ENCODE assay signal across 13 mouse cellular contexts in the genomic region with DNA sequence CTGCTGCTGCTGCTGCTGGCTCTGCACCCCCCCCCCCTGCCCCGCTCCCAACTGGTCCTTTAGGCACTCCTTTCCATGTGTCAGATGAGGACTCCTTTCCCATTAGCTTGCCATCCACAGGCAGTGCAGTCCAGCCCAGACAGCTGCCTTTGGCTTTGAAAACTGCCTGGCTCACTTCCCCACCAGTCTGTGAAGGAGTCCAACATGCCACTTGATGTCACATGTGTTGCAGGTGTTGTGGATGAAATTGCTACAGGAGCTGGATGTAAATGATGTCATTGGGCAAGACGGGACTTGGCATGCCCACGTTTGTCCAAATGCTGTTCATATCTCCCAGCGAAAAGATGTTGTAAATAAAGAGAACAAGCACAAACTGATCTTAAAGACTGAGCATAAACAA. TPM values are rescaled to one million over a fixed set of nuclear protein-coding genes. Genes with fewer than 3 reads are reported as not detected.
A peak's percentile ranks its signal among the peaks of the same experiment; 100 is the strongest.
DNase-seq lines count a peak whose midpoint lies in the region; ATAC-seq lines count a peak whose summit lies in the region.
"Had no signal": no experiment of that assay in that cellular context is flagged by ENCODE, and none has a peak within 500 bp of the region (broad histone marks: within the 10 kb centered on the region; RNA-seq: fewer than 3 reads in every experiment).

No protein-coding gene starts in this region.

- H3K4me1 ChIP-seq in heart, embryonic 11.5 days (ENCODE audit: control insufficient read depth, insufficient read depth, low read length) = peaks cover 7% of the 10 kb centered on the region
- peaks cover 10% of the 10 kb centered on the region for H3K4me1 ChIP-seq in brown adipose tissue, adult 24 weeks (ENCODE audit: control insufficient read depth, insufficient read depth, insufficient read length, low read length)
- H3K4me1 ChIP-seq: forebrain, embryonic 13.5 days; hindbrain, embryonic 13.5 days had no signal

- H3K36me3 ChIP-seq in heart, embryonic 11.5 days (ENCODE audit: control insufficient read depth, insufficient read depth, low read length) = no peaks in the 10 kb centered on the region
- H3K36me3 ChIP-seq: hindbrain, embryonic 13.5 days; limb, embryonic 13.5 days had no signal

- H3K4me2 ChIP-seq in heart, embryonic 11.5 days = no peak overlapping the region
- H3K4me2 ChIP-seq: forebrain, embryonic 13.5 days; hindbrain, embryonic 13.5 days; limb, embryonic 13.5 days had no signal

- H3K27ac ChIP-seq in heart, embryonic 11.5 days (ENCODE audit: low read depth, low read length) = no peak overlapping the region
- 0 out of 2 replicates have a peak overlapping the region, but pooled peaks have one; percentile 18 for H3K27ac ChIP-seq in brown adipose tissue, adult 24 weeks (replicated peaks; ENCODE audit: low read depth, low read length)
- H3K27ac ChIP-seq: forebrain, embryonic 13.5 days; hindbrain, embryonic 13.5 days; limb, embryonic 13.5 days had no signal

- no peak overlapping the region for H3K9ac ChIP-seq in heart, embryonic 11.5 days (ENCODE audit: low read depth, low read length)
- H3K9ac ChIP-seq: forebrain, embryonic 13.5 days; hindbrain, embryonic 13.5 days; limb, embryonic 13.5 days had no signal

- WGBS in heart, embryonic 11.5 days (ENCODE audit: insufficient replicate concordance) = 87% methylated on average over 4 of the region's 4 CpGs

- no peaks in the 10 kb centered on the region for H3K27me3 ChIP-seq in heart, embryonic 11.5 days (ENCODE audit: control insufficient read depth, insufficient read depth, low read length)
- H3K27me3 ChIP-seq: forebrain, embryonic 13.5 days; hindbrain, embryonic 13.5 days; limb, embryonic 13.5 days had no signal

- no peak overlapping the region for H3K4me3 ChIP-seq in heart, embryonic 11.5 days (ENCODE audit: low read depth, low read length)
- H3K4me3 ChIP-seq in brown adipose tissue, adult 24 weeks (ENCODE audit: insufficient read depth, low read depth, low read length) = no peak overlapping the region
- H3K4me3 ChIP-seq: forebrain, embryonic 13.5 days; hindbrain, embryonic 13.5 days; limb, embryonic 13.5 days had no signal

- DNase-seq in heart, adult 18-20 months = peak; percentile 67 to 68
- DNase-seq in heart, postnatal 10 days = peak; percentile 63 to 70
- DNase-seq in lung, postnatal 36 days = peak; percentile 67
- no peak for DNase-seq in right cerebral cortex, adult 2 months (ENCODE audit: low spot score in 2 of 2)
- no peak for DNase-seq in thymus, postnatal 0 days (ENCODE audit: low spot score)
- DNase-seq: kidney, postnatal 4 days; retina, postnatal 1 day had no signal

- no peaks in the 10 kb centered on the region for H3K9me3 ChIP-seq in heart, embryonic 11.5 days (replicated peaks; ENCODE audit: control insufficient read depth, low read length)
- H3K9me3 ChIP-seq: forebrain, embryonic 13.5 days; hindbrain, embryonic 13.5 days; limb, embryonic 13.5 days had no signal

- ATAC-seq in heart, embryonic 11.5 days (replicated peaks; ENCODE audit: insufficient number of reproducible peaks, low FRiP score, low TSS enrichment) = no peak
- no peak for ATAC-seq in activated CD4-positive, CD25-positive, alpha-beta regulatory T cell, adult 4 months
- ATAC-seq: forebrain, embryonic 13.5 days had no signal

- intact Hi-C loops in heart, postnatal 10 days (cut with DNase I) = no loop called here

RNA-seq across cellular contexts. Expression of a gene that starts 56.0 kb away (rescaled TPM):
- 10 to 100 TPM; 27.0 to 38.7 TPM for total RNA-seq in heart, adult 18-20 months (2021)
- polyA plus RNA-seq in heart, embryonic 11.5 days (2014; fragmentation: Nextera tagmentation; extraction: Ambion mirVana) = 45.7 and 64.1 TPM in 2 replicates
- 15.0 and 22.6 TPM in 2 replicates for polyA plus RNA-seq in brown adipose tissue, adult 24 weeks (2012; ENCODE audit: insufficient read depth, insufficient read length, missing spikeins)
- total RNA-seq in heart, postnatal 10 days (2021) = 10 to 100 TPM; 44.7 to 51.3 TPM
- 14.8 and 21.3 TPM in 2 replicates for polyA plus RNA-seq in thymus, postnatal 0 days (2015; fragmentation: Nextera tagmentation; extraction: Ambion mirVana)
- polyA plus RNA-seq in activated CD4-positive, CD25-positive, alpha-beta regulatory T cell, adult 4 months (2017; shearing (Covaris generic)) = 1 to 10 TPM; 5.1 to 8.6 TPM

Comparison
In these comparisons a context has a peak if more than half of its experiments do, and no peak if none do; other contexts are left out.
1. DNase-seq: peak in heart, adult 18-20 months (2 of 2), heart, postnatal 10 days (2 of 2) and lung, postnatal 36 days (single experiment); none in right cerebral cortex, adult 2 months (0 of 2) and thymus, postnatal 0 days (single experiment).